Mouse (Mus musculus): ENCODE data around the gene Dmrta1.
"Not testable (repeated sequence)": the region's sequence is repeated elsewhere in the genome, so short reads cannot be mapped to it uniquely, and the experiment has no call there.

Dmrta1 gene

DNA sequence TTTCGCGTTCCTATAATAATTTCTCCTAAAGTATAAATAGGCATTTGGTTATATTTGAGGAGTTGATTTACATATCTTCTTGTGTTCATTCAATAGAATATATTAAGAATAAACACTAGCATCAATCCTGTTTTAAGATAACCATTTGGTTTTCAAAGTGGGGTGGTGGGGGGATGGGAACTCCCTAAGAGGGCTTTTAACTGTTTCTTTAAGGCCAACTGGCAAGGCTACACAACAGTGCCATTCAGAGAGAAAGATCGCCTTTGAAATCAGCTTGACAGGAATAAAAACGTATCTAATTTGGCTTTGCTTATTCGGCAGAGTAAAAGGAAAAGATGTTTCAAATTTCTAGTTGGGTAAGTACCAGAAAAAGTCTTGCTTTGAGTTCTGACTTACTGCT, at the start of gene Dmrta1:
Gene Dmrta1, plus strand, starts transcription at position 242 of the 400 bp plus-strand sequence.
- DNase-seq (ENCODE audit: low spot score) = no peak

- DNase-seq (ENCODE audit: low spot score) = no peak
These were observed 48.7 kb upstream of the Dmrta1 start for GRCm38 (mm10) chr4:89630374-89631079.

DNA sequence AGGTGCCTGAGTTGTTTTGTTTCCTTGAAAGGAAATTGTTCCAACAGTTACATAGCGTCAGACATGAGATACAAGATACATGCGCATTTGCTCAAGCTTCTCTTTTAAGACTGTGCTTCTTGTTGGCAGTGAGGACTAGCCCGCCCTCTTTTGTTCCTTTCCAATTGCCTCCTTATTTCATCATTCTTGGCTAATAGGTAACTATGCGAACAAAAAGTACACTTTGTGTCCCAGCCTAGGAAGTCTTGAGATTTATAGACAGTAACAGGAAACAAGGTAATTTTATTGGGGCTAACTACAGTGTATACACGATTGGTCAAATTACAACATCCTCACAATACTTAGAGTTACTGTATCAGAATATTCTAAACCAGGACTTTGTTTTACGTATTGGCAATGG, 47.7 kb upstream of the Dmrta1 start:
- DNase-seq (ENCODE audit: low spot score) = no peak

DNA sequence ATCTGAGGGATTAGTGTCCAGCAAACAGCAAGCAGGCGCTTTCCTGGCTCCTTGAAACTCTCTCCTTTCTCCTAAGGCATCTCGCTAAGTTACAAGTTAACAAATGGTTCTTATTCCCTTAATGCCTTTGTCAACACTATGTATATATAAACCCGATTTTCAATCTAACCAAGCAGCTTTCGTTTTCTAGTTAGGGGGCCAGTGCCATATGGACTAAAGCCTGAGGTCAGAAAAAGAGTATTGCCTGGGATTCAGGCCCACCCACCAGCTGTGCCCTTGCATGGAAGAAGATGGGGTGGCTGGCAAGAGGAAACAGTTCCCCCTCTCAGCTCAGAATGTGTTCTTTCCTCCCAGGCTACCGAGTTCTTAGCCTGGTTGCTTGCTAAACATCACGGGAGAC, 40.6 kb upstream of the Dmrta1 start:
- no peak for DNase-seq (ENCODE audit: low spot score)

- no peak for DNase-seq (ENCODE audit: low spot score)
These were observed 34.8 kb upstream of the Dmrta1 start for GRCm38 (mm10) chr4:89644235-89645115.

GRCm38 (mm10) chr4:89650352-89651311, 28.6 kb upstream of the Dmrta1 start:
- no peak for DNase-seq (ENCODE audit: low spot score)

- DNase-seq (ENCODE audit: low spot score) = no peak
These were observed 27.9 kb upstream of the Dmrta1 start for GRCm38 (mm10) chr4:89651312-89651686.

DNA sequence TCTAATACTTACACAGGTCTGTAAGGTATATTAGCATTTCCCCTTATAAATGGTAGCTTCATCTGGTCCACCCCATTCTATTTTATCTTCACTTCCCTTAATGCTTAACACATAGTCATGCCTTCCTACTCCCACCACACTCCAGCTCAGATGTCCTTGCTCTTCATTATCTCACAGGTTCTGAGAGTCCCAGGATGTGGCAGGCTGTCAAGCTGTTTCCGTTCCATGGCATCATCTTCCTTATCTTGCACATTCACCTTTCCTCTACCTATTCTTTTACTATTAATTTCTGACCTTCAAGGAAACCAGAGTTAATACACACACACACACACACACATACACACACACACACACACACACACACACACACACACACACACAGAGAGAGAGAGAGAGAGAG, 27.5 kb upstream of the Dmrta1 start:
- no peak for DNase-seq (ENCODE audit: low spot score)

- DNase-seq (ENCODE audit: low spot score) = no peak
These were observed 15.8 kb upstream of the Dmrta1 start for GRCm38 (mm10) chr4:89663406-89663805.

DNA sequence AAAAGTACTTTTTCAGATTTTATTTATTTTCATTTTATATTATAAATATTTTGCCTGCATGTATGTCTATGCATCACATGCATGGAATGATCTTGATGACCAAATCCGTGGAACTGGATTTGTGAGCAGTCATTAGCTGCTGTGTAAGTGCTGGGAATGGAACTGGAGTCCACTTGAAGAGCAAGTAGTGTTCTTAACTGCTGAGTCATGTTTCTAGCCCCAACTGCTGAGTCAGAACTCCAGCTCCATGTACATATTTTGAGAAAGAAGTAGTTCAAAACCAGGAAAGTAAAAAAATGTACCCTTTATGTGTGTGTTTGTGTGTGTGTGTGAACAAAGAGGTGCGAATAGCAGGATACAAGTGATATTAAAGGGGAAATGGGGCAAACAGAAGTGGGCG, 4.5 kb upstream of the Dmrta1 start:
- no peak for DNase-seq (ENCODE audit: low spot score)

DNA sequence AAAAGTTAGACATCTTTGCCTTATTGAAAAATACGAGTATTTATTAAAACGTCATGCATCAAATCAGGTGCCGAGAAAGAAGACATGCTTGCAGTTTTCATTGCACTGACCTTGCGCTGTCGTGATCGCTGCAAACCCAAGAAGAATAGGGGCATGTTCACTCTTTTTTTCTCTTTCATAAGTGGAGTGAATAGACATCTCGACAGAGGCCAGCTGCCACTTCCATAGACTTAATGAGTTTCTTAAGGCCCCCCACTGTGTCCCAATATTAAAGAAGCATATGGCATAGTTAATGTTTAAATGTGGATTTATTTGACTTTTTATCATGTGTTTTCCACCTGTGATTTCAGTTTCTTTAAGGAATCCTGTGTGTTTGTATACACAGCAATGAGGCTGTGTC, 1.3 kb upstream of the Dmrta1 start:
- no peak for DNase-seq (ENCODE audit: low spot score)

DNA sequence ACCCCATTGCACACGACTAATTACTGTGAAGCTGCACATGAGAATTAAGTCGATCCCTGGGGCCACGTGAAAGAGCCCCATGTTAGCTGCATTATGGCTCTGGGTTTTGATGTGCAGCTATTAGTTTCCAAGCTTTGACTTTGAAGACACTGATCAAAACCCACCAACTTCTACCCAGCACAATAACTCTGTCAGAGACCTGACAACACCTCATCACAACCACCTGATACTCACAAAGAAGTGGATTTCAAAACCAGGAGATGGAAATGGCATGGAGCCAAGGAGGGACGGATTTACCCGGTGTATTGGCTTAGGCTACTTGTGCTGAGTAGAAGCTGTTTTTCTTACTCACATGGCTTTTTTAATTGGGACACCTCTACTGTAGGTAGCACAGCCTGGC, 523 bp upstream of the Dmrta1 start:
- DNase-seq (ENCODE audit: low spot score) = no peak

DNA sequence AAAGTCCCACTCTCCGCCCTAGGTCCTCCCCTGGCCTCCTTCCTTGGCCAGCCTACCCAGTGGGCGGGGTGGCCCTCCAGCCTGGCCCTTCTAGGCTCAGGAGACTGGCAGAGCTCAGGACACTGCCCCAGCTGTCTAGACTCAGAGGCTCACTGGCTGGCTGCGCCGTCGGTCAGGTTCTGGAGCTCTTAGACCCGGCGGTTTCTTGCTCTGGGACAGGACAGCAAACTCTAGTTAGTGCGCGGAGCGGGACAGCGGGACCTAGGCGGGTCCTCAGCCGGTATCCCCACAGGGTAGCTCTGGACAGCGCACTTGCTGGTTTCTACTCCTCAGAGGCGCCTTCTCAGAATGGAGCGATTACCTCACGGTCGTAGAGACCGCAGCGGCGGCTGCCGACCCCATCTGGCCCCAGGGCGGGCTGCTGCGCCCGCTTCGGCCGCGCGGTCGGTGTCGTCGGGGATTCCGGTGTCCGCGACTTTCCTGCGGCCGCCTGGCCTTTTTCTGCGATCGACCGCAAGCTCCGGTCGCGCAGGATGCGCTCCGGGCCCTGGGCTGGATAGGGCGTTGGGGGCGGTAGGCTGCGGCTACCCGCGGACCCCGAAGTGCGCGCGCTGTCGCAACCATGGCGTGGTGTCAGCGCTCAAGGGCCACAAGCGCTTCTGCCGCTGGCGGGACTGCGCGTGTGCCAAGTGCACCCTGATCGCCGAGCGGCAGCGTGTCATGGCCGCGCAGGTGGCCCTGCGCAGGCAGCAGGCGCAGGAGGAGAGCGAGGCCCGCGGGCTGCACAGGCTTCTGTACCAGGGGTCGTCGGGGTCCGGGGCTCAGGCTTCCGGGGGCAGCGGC, 8.9 kb downstream of the Dmrta1 start:
- peak; percentile 25 for DNase-seq (ENCODE audit: low spot score)

DNA sequence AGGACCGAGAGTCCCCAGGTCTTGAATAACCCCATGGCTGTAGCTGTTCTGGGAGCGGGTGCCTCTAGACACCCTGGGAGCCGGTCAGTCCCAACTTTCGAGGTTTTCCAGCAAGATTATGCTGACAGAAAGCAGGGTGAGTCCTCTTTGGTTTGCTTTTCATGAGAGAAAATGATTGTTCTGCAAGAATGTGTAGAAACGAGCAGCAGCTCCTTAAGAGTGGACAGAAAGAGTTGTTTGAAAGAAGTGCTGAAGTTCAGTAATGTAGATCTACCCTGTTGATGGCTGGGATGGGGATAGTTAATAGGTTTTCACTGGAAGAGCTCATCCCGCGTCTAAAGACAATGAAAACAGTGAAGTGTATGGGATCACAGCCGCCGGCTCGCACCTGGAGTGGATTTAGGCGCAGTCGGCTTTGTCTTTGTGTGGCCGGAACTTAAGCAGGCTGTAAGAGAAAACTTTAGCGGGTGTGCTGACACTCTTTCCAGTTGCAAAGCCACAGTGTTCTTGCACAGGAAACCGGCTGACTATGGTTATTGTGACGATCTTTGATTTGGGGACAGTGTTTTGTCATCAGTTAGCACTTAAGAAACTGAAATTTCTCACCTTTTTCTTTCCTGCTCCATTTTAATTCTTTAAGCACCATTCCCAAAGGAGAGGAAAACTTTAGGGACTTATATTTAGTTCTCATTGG, 9.7 kb downstream of the Dmrta1 start:
- DNase-seq (ENCODE audit: low spot score) = no peak

- DNase-seq (ENCODE audit: low spot score) = no peak
These were observed 12.7 kb downstream of the Dmrta1 start for GRCm38 (mm10) chr4:89691936-89692335.

- DNase-seq (ENCODE audit: low spot score) = no peak
These were observed 13.5 kb downstream of the Dmrta1 start for GRCm38 (mm10) chr4:89692780-89693179.

- DNase-seq (ENCODE audit: low spot score) = no peak
These were observed 16.4 kb downstream of the Dmrta1 start for GRCm38 (mm10) chr4:89695589-89695988.

- no peak for DNase-seq (ENCODE audit: low spot score)
These were observed 18.7 kb downstream of the Dmrta1 start for GRCm38 (mm10) chr4:89697951-89698350.

DNA sequence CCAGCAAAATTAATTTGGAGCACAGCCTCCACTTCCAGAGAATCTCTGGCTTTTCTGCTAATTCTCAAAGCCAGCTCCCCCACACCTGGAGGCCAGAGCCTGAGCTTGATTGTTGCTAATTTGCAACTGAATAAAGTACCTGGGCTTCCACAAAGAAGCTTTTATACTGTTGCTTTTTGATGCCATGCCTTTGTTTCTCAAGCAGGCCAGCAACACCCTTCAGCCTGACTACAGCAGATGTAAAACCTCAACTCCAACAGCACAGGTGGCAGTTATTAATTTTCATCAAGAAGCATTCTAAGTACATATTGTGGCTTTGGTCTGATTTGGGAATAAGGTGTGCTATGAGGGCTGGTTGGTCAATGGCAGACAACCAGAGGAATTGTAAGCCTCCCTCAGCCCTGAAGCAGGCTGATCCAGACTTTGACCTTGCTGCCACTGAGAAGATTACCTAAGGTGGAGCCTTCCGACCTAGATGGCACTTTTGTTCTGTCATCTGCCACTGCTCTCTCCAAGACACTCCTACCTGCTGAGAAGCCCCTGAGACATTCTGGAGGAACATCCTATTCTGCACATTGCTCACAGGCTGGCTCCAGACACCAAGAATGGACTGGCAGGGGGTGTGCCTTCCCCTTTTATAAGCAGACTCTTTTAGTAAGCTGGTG, 44.4 kb downstream of the Dmrta1 start:
- not testable (repeated sequence) for DNase-seq (ENCODE audit: low spot score)
